Mouse (Mus musculus) lung, postnatal 0 days (tissue): Measurements from ENCODE around the gene Lclat1.

Source experiments
- CTCF ChIP-seq: IDR thresholded peaks from 2 replicates; pipeline ENCODE4 v1.5.1; 2016; ENCODE audit warnings: antibody characterized with exemption, mild to moderate bottlenecking
- EP300 ChIP-seq: IDR thresholded peaks from 2 replicates; pipeline ENCODE4 v1.6.1; 2016; ENCODE audit warnings: antibody characterized with exemption, mild to moderate bottlenecking, control low read depth

DNA sequence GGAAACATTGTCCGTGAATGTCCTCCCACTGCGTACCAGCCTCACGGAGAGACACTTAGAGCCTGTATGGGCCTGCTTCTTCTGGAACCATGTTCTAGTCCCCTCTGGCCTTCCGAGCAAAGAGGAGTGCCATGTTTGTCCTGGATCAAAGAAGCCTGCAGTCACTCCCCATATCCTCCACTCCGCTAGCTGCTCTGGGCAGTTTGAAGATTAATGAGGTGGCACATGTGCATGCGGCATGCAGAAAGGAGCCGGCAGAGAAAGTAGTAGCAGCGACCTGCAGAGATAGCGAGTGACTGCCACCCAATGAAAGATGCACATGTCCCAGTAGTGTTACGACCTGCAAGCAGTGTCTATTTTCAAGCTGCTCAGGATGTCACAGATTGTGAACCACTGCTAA, 167.3 kb downstream of the Lclat1 start:
- TF ChIP-seq CTCF (no peak), EP300 (no peak)
